Mouse (Mus musculus) ovary, postnatal 36 days (tissue): ENCODE data around the gene Sema6d.

Source experiments
- DNase-seq: peaks from one replicate; pipeline ENCODE4 v3.0.0; 2022; ENCODE audit warnings: low spot score, mixed read lengths

Gene Sema6d

DNA sequence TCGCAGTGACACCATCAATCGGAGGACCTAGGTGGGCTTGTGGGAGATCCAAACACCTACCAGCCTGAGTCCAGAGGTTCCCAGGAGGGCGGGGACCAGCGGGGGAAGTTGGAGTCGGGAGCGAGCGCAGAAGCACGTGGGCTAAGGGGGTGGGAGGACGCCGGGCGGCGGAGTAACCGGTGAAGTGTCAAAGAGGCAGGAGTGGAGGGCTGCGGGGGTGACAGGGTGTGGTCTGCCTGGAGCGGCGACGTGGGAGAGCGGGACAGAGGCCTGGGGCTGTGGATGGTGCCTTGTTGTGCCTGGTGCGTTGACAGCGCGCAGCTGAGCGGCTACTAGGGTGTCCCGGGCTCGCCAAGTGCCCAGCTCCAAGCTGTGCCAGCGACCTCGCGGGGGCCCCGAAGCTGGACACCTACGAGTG is at the start of gene Sema6d:
Gene Sema6d, plus strand, starts transcription at position 157 of the 418 bp plus-strand sequence.
- DNase-seq = peak; percentile 6

DNA sequence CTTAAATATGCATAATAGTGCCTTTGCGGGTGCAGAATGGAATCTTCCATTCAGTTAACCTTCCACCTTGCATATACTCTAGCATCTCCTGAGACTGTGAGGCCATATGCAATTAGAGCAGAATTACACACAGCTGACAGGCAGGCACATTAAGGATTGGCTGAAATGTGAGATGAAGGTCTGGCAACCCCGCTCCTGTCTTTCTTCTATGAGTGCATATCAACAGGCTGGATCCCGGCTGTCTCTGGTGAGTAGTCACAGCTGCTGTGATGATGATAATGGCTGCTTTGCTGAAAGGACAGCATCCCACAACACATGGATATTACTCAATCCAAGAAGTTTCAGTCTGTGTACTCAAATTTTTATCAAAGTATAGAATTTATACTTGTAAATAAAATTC is 29.9 kb upstream of the Sema6d start:
- no peak for DNase-seq

DNA sequence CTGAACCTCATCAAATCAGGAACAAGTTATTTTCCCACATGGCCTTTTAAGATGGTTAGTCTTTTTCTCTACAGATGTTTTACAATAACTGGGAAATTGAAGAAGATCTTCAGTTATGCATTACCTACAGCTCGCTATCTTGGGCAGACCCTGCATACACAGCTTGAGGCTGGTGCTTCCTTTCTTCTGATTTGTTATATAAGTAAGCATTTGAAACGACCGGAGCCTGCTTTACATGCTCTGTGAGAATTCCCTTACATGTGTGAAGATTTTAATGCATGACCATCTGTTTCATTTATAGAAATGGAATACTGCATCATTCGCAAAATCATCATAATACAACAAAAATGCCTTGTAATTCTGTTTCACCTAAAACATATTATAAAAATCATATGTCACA is 21.4 kb upstream of the Sema6d start:
- DNase-seq = no peak

DNA sequence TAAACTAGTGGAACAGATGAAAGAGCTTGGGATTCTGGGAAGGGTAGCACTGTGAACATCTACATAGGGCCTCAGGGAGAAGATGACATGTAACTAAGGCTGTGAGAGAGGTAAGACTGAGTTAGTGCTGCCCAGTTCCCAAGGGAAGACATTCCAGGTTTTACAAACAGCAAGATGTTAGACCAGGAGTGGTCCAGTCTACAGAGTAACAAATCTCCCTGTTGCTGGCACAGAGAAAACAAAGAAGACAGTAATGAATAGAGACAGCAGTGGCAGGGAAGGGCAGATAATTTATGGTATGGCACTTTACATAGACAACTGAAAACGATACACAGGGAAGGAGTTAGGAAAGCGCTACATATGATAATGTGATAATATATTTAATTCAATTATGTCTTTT is 19.1 kb upstream of the Sema6d start:
- no peak for DNase-seq

DNA sequence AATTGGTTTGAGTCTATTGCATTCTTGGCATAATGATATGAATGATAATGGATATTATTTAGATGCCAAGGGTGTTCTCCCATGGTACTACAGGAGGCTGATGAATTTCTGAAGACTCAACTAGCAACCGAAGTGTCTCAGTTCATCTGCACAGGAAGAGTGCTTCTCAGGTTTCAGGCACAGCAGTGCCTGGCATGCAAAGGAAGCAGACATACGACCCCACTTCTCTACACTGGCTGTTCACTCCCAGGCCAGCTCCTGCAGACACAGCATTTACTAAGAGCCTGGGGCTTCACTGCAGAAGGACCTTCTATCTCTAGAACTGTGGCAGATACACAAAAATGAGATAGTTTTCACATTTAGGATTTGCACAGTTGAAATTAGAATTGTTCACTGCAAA is 18.4 kb upstream of the Sema6d start:
- DNase-seq = no peak

DNA sequence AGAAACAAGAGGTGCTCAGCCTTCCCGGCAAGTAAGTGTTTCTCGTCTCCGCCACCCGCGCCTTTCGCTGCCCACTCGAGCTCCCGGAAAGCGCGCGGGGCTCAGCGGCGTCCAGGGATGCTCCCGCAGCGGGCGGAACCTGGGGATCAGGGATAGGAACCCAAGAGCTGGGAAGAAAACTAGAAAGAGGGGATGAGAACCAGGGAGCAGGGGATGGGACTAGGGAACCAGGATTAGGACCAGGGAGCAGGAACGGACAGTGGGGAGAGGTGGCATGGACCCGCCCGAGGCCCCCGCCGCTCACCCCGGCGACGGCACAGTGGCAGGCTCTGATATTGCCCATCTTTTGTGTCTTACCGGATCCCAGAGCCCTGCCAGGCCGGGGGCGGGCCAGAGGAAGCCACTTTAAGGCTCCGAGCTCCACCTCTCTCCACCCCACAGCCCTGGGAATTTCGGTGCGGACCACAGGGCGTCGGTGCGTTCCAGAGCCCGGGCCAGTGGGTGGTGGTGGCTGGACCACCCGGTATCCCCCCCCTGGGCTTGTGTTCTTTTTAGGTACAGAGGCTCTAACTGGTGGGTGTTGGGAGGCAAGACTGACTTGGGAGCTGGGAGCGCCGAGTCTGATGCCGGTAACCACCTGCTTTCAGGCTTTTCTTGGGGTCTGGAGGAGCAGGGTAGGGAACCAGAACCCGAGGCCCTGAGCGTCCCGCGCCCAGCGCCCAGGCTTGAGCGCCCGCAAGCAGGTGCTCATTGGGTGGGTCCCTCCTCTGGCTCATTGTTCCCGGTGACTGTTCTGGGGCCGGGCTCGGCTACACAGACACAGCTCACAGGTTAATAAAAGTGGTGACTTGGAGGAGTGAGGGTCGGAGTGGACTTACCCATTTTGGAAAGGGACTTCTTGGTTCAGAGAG is 717 bp downstream of the Sema6d start:
- peak; percentile 4 for DNase-seq

DNA sequence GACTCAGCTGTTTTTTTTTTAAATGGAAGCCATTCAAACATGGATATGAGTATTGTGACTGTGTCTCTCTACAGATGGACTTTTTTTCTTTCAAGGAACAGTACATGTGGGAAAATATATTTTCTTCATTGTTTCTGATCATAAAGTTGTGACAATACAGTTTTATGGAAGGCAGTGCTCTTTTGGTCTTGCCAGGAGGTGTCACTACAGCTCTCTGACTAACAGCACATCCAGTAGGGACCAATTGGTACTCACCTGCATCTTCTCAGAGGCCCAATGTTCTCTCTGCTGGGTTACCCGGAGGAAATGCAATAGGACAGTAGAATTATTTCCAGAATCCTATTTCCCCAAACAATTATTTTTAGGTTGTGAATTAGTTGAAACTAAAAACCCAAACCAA is 9.9 kb downstream of the Sema6d start:
- DNase-seq = no peak

DNA sequence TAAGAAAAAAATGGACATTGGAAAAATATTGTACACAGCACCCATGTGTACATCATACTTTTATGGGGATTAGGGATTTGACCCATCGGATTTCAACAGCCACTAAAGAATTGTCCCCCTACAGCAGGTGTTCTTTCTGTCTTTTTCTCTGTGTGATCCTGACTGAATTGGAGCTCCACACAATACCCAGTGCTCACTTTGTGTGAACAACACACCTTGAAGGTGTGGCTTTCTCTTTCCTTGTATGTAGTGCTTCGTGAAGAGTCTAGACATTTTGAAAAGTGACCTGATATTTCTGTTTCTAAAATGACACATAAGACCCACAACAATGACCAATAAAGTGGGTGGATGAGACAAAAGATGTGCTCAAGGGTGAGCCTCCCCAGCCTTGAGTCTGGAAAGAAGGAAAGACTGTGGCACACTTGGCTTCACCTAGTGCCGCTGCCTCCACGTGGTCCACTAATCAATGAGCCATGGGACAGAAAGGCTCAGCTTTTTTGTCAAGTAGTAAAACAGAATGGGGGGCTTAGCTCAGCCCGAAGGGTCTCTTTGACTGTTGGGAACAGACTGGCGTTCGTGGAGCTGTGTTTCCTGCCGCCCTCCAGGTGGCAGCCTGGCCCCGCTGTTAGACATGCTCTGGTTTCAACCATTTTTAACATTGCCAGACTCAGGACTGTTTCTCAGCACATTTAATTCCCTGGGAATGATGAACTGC is 10.9 kb downstream of the Sema6d start:
- DNase-seq = peak; percentile 48

DNA sequence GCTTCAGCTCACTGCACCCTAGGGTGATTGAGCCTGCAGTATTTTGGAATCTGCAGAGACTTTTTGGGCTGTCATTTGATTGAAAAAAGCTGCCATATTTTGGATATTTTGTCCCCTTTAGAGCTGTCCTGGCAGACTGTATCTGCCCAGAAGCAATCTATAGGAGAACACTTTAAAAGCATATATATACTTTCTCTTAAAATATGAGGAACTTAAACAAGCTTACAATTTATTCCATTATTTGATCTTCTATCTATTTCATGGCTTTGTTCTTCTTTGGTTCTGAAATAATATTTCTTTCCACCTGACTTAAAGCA is 11.4 kb downstream of the Sema6d start:
- no peak for DNase-seq

DNA sequence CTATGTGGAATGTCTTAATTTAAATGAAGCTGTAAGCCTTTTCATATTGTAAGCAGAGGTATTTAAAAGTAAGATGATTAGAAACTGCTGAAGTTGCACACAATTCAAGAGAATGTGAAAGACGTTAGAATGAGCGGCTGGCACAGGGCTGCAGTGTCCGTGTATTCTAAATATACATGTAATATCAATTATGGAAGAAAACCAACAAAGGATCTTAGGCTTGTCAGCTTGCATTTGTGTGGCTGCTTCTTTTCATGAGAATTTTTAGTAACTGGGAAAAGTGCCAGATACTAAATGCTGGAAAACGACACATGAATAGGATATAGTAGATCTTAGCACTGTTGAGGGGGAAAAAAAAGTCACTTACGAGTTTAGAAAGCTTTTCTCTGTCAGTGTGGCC is 11.8 kb downstream of the Sema6d start:
- no peak for DNase-seq

DNA sequence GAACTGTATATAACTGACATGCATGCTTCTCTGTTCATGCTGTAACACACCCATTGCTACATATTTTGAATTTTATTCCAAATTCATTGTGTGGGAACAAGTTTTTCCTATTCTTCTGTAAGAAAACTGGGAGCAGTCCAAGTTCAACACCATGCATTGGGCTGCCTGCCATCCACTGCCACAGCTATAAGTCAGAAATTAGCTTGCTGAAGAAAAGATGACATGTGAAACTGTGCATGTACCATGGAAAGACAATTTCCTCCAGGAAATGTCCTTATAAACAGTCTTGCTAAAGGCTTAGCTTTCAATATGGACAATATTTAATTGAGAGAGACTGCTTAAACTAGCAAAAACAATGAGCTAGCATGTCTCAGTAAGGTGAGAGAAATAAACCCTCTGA is 13.5 kb downstream of the Sema6d start:
- DNase-seq = no peak

DNA sequence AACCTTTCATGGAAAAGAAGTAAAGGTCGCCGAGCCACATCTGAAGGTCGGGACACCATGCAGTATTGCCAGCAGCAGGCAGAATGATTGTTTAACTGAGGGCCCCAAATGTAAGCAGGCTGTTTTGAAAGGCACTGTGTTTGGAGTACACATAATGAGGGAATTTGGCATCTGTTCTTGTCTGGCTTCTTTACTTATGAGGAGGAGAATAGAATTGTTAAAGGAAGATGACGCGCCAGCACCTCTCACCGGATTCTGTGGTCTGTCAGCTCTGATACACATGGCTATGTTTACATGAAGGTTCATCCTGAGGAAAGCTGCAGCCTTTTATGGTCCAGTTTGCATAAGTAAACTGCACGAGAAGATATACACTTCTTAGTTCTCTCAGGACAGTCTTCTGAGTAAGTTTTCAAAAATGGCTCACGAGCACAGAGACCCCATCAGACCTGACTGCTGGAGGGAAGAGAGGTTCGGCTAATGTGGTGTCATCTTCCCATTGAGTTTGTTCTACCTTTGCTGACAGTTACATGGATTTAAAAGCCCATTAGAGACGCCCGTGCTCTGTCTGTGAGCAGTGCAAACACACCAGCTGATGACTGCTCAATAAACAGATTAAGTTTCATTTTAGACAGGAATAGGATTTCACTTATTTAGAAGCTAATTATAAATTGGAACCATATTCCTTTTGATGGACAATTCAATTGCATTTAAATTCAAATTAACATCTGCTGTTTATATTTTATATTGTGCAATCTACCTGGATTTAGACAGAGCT is 28.9 kb downstream of the Sema6d start:
- DNase-seq = no peak

DNA sequence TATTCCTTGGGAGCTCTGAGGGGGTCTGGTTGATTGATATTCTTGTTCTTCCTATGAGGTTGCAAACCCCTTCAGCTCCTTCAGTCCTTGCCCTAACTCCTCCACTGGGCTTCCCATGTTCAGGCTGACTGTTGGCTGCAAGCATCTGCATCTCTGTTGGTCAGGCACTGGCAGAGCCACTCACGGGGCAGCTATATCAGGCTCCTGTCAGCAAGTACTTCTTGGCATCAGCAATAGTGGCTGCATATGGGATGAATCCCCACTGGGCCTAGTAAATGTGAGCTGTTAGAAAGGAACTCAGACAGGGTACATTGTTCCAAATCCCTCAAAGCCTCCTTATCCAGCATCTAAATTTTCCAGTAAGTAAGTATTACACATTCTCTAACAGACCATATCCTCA is 30.6 kb downstream of the Sema6d start:
- no peak for DNase-seq

DNA sequence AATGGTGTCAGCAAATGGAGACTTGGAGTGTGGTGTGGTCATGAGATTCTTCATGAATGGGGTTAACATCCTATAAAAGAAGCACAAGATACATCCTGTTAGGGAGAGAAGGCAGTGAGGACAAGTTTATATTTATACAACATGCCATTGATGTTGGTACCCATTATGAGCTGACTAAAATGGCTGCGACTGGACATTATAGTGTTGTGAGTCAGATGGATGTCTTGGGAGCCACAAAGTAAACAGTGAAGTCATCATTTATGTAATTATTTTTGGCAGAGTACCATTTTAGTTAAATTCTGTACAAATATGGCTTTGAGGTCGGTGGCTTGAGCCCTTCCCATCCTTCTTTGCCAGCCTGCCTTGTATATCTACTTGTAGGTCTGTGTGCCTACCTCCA is 31.8 kb downstream of the Sema6d start:
- no peak for DNase-seq

DNA sequence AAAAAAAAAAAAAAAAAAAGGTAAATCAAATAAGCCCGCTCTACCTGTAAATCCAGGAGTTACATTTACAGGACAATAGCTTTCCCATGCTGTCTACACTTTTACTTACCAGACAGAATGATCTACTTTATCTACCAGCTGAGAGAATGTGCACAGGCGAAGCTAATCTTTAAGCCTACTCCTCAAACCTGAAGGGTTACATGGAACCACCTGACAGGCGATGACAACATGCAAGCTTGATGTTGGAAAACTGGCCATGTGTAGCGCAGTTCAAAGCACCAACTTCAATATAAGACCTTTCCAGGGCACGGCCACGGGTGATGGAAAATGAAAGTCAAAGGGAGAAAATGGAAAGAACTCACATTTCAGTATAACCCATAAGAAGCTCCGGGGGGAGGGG is 35.7 kb downstream of the Sema6d start:
- no peak for DNase-seq

DNA sequence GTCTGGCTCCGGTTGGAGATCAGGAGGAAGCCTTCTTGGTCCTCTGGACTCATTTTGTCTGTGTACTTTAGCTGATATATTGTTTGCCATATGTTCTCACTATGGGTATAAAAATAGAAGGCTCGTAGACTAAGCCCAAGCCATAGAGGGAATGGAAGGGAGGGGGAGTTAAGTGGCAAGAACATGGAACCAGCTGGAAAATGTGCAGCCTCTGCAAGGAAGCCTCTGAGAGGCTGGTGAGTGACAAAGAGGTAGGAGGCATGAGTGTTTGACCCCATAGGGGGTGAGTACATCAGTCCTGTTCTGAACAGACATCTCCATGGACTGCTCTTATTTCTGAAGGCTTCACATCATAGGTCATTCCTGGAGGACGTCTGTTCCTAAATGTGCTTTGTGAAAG is 37.1 kb downstream of the Sema6d start:
- no peak for DNase-seq

DNA sequence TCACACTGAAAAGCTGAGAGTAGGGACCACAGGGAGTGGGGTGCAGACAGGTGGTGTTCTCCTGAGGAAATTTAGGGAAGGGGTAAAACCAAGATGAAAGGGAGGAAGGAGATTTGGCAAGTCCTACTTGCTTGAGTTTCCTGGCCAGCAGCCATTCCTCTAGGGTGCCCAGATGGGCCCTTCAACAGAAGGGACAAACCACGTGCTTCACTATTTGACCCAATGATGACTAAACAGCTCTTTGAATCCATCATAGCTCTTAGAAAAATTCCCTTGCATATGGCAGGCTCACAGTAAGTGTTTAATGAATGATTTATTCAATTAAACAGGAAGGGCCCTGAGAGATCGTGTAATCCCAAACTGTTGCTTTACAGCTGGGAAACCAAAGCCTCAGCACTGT is 41.1 kb downstream of the Sema6d start:
- no peak for DNase-seq

DNA sequence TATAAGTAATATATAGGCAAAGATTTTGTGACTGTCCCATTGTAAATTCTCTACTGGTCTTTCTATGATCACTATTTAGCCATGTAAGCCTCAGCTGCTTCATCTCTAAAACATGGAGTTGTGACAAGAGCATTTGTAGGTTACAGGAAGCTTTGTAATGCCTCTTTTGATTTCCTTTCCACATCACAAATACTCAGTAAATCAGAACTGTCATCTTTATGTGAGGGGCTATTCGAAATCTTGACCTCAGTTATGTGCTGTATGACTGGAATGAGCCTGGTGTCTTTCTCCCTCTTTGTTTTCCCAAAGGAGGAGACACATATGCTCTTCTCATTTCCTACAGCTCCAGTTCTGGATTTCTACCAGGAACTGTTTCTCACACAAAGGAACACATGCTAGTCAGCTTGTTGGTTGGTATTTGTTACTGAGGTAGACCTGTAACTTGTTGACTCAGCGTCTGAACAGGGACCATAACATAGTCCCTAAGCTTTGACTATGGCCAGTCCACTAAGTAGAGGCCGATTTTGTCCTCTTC is 51.8 kb downstream of the Sema6d start:
- DNase-seq = no peak

DNA sequence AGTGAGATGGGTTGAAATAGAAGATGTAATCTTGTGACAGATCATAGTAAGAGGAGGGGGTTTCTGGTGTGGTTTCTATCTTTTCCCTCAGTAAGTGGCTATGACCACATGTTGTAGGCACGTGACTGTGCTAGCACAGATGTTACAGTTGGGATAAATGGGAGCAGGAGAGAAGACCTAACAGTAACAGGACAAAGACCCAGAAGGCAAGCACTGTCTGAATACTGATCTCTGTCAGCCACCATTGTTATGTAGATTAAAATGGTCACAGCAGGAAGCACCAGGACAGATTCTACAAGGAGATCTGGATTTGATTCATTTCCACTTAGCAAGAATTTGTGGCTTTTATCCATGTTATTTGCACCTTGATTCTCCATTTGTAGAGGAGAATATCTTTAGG is 55.8 kb downstream of the Sema6d start:
- no peak for DNase-seq

DNA sequence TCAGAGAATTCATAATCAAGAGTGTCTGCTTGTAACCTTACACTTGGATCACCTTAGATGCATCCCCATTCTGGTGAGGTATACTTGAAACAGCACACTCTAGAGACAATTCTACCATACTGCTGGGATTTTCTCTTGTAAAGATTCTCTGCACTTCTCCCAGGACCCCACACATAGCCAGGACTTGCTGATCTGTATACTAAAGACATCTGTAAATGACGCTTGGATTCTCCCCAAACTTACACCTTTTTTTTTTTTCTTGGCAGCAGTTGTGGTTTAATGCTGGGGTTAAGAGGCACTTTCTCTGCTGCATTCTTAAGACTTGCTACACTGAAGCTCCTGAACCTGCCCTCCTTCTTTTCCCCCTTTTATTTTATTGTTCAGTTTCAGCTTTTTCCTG is 68.4 kb downstream of the Sema6d start:
- DNase-seq = no peak

DNA sequence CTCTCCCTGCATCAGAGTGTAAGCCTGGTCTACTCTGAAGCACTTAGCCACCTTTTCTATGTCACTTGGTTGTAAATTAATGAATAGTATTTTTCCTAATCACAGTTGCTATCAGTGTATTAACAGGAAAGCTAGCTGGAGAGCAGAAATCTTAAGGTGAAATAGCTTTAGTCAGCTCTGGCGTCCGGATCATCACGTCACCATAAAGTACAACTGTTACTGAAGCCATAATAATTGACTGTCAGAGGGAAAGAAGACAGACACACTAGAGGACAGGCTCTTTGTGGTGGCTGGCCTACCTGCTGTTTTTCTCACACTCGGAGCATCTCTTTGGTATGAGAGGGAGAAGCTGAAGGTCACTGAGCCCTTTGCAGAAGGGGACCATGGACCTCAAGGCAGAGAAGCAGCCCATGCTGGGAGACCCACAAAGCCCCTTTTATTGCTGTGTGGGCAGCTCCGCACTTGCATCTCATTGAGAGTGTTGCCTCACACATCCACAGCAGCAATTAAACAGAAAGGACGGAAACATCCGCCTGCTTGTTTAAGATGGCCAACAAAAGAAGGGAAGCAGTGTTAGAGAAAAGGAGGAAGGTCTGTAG is 72.3 kb downstream of the Sema6d start:
- DNase-seq = no peak

DNA sequence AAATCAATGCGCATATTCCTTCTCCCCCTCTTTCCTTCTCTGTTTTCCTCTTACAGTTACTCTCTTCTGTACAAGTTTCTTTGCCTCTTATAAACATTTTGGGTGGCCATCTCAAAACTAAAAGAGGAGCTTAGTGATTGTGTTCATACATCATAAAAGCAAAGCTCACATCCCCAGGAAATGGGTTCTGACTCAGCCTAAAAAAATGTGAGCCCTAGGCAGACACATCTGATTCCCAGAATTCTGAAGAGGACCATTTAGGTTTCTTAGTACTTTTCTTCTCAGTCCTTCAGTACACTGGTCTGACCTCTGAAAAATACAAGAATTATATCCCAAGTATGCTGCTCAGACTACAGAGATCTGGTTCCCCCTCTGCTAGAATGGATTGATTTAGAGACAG is 78.6 kb downstream of the Sema6d start:
- no peak for DNase-seq
